Mouse (Mus musculus) MEL (cell line): Measurements from ENCODE around the gene Sost. TPM values are rescaled to one million over a fixed set of nuclear protein-coding genes. Genes with fewer than 3 reads are reported as not detected.

Source experiments
- DNase-seq: peaks from one replicate; pipeline ENCODE4 v3.0.0; 2011; ENCODE audit warnings: low read depth, low spot score
- H3K27ac ChIP-seq: 2 replicates; pipeline ENCODE4 v1.5.1; 2012; ENCODE audit warnings: low read depth, mild to moderate bottlenecking, control low read depth, low read length, moderate library complexity; ENCODE audit not compliant: control insufficient read depth
- H3K27me3 ChIP-seq, 2 experiments: fragments of 150-350 bp in 1 of 2; sonication (generic) in 1 of 2; 2 replicates each; pipeline ENCODE4 v1.6.1; 2012; ENCODE audit warnings: low read length in 2 of 2, mild to moderate bottlenecking in 2 of 2, improper control_type of control experiment in 1 of 2, moderate library complexity in 1 of 2; ENCODE audit not compliant: insufficient read depth in 2 of 2, control insufficient read depth in 1 of 2
- H3K36me3 ChIP-seq, 2 experiments: 2 replicates each; pipeline ENCODE4 v1.6.1; 2012 to 2014; ENCODE audit warnings: low read length in 2 of 2, improper control_type of control experiment in 1 of 2, inconsistent platforms in 1 of 2, mild to moderate bottlenecking in 1 of 2; ENCODE audit not compliant: insufficient read depth in 2 of 2, control insufficient read depth in 1 of 2
- H3K4me1 ChIP-seq, 2 experiments: fragments of 150-350 bp in 1 of 2; sonication (generic) in 1 of 2; 2 replicates each; pipeline ENCODE4 v1.6.1; 2012; ENCODE audit warnings: low read length in 2 of 2, improper control_type of control experiment in 1 of 2, mild to moderate bottlenecking in 1 of 2; ENCODE audit not compliant: insufficient read depth in 2 of 2, control insufficient read depth in 1 of 2
- H3K4me3 ChIP-seq, 2 experiments: fragments of 150-350 bp in 1 of 2; sonication (generic) in 1 of 2; 2 replicates each; pipeline ENCODE4 v1.5.1; 2012; ENCODE audit warnings: low read depth in 2 of 2, low read length in 2 of 2, mild to moderate bottlenecking in 2 of 2, moderate library complexity in 2 of 2, control low read depth in 1 of 2, improper control_type of control experiment in 1 of 2; ENCODE audit not compliant: control insufficient read depth in 1 of 2, insufficient read depth in 1 of 2
- H3K79me2 ChIP-seq: 2 replicates; pipeline ENCODE4 v1.6.1; 2012; ENCODE audit warnings: mild to moderate bottlenecking, low read length, moderate library complexity; ENCODE audit not compliant: control insufficient read depth, poor library complexity, insufficient read depth
- H3K9ac ChIP-seq: 2 replicates; pipeline ENCODE4 v1.6.1; 2012; ENCODE audit warnings: low read depth, mild to moderate bottlenecking, control low read depth, low read length, moderate library complexity; ENCODE audit not compliant: control insufficient read depth, poor library complexity, severe bottlenecking
- H3K9me3 ChIP-seq: fragments of 150-350 bp; sonication (generic); replicated peaks from 2 replicates; pipeline ENCODE4 v1.6.1; 2012; ENCODE audit warnings: mild to moderate bottlenecking, low read length, improper control_type of control experiment, moderate library complexity; ENCODE audit not compliant: insufficient read depth
- BHLHE40 ChIP-seq: IDR thresholded peaks from 2 replicates; pipeline ENCODE4 v1.6.1; 2012; ENCODE audit warnings: low read depth, mild to moderate bottlenecking, inconsistent platforms, low read length, improper control_type of control experiment, borderline replicate concordance
- CHD1 ChIP-seq: IDR thresholded peaks from 2 replicates; pipeline ENCODE4 v1.6.1; 2012; ENCODE audit warnings: low read depth, mild to moderate bottlenecking, inconsistent platforms, low read length, improper control_type of control experiment
- CTCF ChIP-seq, 3 experiments: IDR thresholded peaks in 2 of 3; conservative IDR thresholded peaks in 1 of 3; 2 replicates each; pipeline ENCODE4 v1.5.1; 2011 to 2012; ENCODE audit warnings: low read length in 3 of 3, low read depth in 2 of 3, mild to moderate bottlenecking in 2 of 3, improper control_type of control experiment in 1 of 3, inconsistent platforms in 1 of 3, mixed read lengths in 1 of 3, moderate library complexity in 1 of 3; ENCODE audit not compliant: control insufficient read depth in 1 of 3, insufficient read depth in 1 of 3, poor library complexity in 1 of 3, severe bottlenecking in 1 of 3
- ELF1 ChIP-seq: IDR thresholded peaks from 2 replicates; pipeline ENCODE4 v1.6.1; 2014; ENCODE audit warnings: low read depth, mild to moderate bottlenecking, inconsistent platforms, low read length, improper control_type of control experiment, moderate library complexity
- EP300 ChIP-seq, 2 experiments: IDR thresholded peaks; 2 replicates each; pipeline ENCODE4 v1.6.1; 2011; ENCODE audit warnings: improper control_type of control experiment in 2 of 2, low read length in 2 of 2, low read depth in 1 of 2, mild to moderate bottlenecking in 1 of 2
- MAZ ChIP-seq: IDR thresholded peaks from 2 replicates; pipeline ENCODE4 v1.6.1; 2012; ENCODE audit warnings: low read depth, mild to moderate bottlenecking, inconsistent platforms, low read length, improper control_type of control experiment
- MXI1 ChIP-seq: IDR thresholded peaks from 2 replicates; pipeline ENCODE4 v1.6.1; 2011; ENCODE audit warnings: mild to moderate bottlenecking, low read depth, low read length, improper control_type of control experiment
- NELFE ChIP-seq: IDR thresholded peaks from 2 replicates; pipeline ENCODE4 v1.6.1; 2011; ENCODE audit warnings: low read depth, low read length, improper control_type of control experiment
- NRF1 ChIP-seq: IDR thresholded peaks from 2 replicates; pipeline ENCODE4 v1.6.1; 2014; ENCODE audit warnings: low read depth, mild to moderate bottlenecking, inconsistent platforms, low read length, improper control_type of control experiment, moderate library complexity; ENCODE audit not compliant: poor library complexity, insufficient read depth, severe bottlenecking
- SIN3A ChIP-seq: IDR thresholded peaks from 2 replicates; pipeline ENCODE4 v1.6.1; 2012; ENCODE audit warnings: low read length, improper control_type of control experiment, inconsistent platforms
- ZMIZ1 ChIP-seq: IDR thresholded peaks from 2 replicates; pipeline ENCODE4 v1.6.1; 2012; ENCODE audit warnings: low read depth, mild to moderate bottlenecking, inconsistent platforms, low read length, improper control_type of control experiment, moderate library complexity
- ZNF384 ChIP-seq: IDR thresholded peaks from 2 replicates; pipeline ENCODE4 v1.6.1; 2012; ENCODE audit warnings: low read depth, mild to moderate bottlenecking, inconsistent platforms, low read length, improper control_type of control experiment
- polyA plus RNA-seq, 2 experiments: library from polyadenylated mRNA; stranded (reverse) in 1 of 2; unstranded in 1 of 2; fragments of >175 nt in 1 of 2; fragments of >200 nt in 1 of 2; gene quantifications; 2 replicates each; pipeline versions ENCODE4 v1.2.1 to v1.2.4; 2012; ENCODE audit warnings: low replicate concordance in 2 of 2, low read depth in 1 of 2; ENCODE audit not compliant: insufficient read length in 2 of 2, insufficient read depth in 1 of 2, missing spikeins in 1 of 2
- total RNA-seq: library from RNA; depleted of rRNA; stranded (reverse); fragments of 300-350 nt; gene quantifications from 2 replicates; pipeline ENCODE4 v1.2.3, GENCODE M21; 2012

Gene Sost
- total and polyA plus RNA-seq, 3 experiments = not detected

DNA sequence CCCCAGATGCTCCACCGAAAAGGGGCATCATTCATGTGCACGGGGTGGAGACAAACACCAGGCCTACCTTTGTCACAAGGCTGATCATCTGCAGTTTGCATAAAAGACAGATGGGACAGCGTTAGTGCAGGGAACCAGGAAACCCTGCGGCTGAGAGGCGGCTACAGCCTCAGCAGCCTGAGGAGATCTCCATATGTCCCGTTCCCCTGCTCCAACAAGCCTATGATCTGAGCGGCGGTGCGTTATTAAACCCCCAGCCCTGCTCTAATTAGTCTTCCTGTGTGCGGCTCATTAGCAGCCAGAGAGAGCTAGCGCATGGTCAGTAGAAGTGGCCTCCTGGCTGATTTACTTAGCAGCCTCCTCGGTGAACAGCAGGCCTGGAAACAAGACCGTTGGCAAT lies 43.3 kb upstream of the Sost start:
- Histone ChIP-seq H3K27ac (no peak overlapping the region), H3K36me3 (no peaks in the 10 kb centered on the region), H3K9ac (no peak overlapping the region), H3K9me3 (no peaks in the 10 kb centered on the region), H3K4me3 (no peak overlapping the region), H3K79me2 (no peaks in the 10 kb centered on the region), H3K27me3 (no peaks in the 10 kb centered on the region), H3K4me1 (no peaks in the 10 kb centered on the region)
- no peak for TF ChIP-seq CTCF (IDR thresholded peaks at IDR 0.05 in 2 of 3, conservative IDR thresholded peaks at IDR 0.05 in 1 of 3; ENCODE audit: control insufficient read depth in 1 of 3, insufficient read depth in 1 of 3, low read depth in 2 of 3, low read length in 3 of 3, poor library complexity in 1 of 3, severe bottlenecking in 1 of 3)
- DNase-seq = no peak

GRCm38 (mm10) chr11:102008954-102009637 lies 42.3 kb upstream of the Sost start:
- no peak overlapping the region for H3K9ac ChIP-seq

GRCm38 (mm10) chr11:102008372-102008771 lies 41.6 kb upstream of the Sost start:
- TF ChIP-seq CTCF (IDR thresholded peaks at IDR 0.05 in 2 of 3, conservative IDR thresholded peaks at IDR 0.05 in 1 of 3; ENCODE audit: control insufficient read depth in 1 of 3, insufficient read depth in 1 of 3, low read depth in 2 of 3, low read length in 3 of 3, poor library complexity in 1 of 3, severe bottlenecking in 1 of 3) (no peak), SIN3A (no peak)
- no peak for DNase-seq
- Histone ChIP-seq H3K4me1 (no peaks in the 10 kb centered on the region), H3K36me3 (no peaks in the 10 kb centered on the region), H3K4me3 (no peak overlapping the region), H3K9ac (no peak overlapping the region), H3K27ac (no peak overlapping the region), H3K79me2 (no peaks in the 10 kb centered on the region), H3K9me3 (no peaks in the 10 kb centered on the region), H3K27me3 (no peaks in the 10 kb centered on the region)

More at GRCm38 (mm10) chr11:102008954-102009637, 42.3 kb upstream of the Sost start:
- H3K79me2 ChIP-seq = no peaks in the 10 kb centered on the region
- no peak overlapping the region for H3K27ac ChIP-seq
- no peak overlapping the region for H3K4me3 ChIP-seq
- no peak for DNase-seq
- no peaks in the 10 kb centered on the region for H3K9me3 ChIP-seq
- no peaks in the 10 kb centered on the region for H3K36me3 ChIP-seq
- TF ChIP-seq BHLHE40 (no peak), CTCF (IDR thresholded peaks at IDR 0.05 in 2 of 3, conservative IDR thresholded peaks at IDR 0.05 in 1 of 3; ENCODE audit: control insufficient read depth in 1 of 3, insufficient read depth in 1 of 3, low read depth in 2 of 3, low read length in 3 of 3, poor library complexity in 1 of 3, severe bottlenecking in 1 of 3) (no peak), ZMIZ1 (no peak), MAZ (no peak), EP300 (IDR thresholded peaks at IDR 0.05; ENCODE audit: low read depth in 1 of 2, low read length in 2 of 2) (no peak), SIN3A (no peak), CHD1 (no peak), NRF1 (no peak), ZNF384 (no peak), NELFE (no peak), ELF1 (no peak), MXI1 (no peak)
- H3K4me1 ChIP-seq = no peaks in the 10 kb centered on the region
- no peaks in the 10 kb centered on the region for H3K27me3 ChIP-seq
